Comparison of ENCODE assay signal across 8 mouse cellular contexts in the genomic region with DNA sequence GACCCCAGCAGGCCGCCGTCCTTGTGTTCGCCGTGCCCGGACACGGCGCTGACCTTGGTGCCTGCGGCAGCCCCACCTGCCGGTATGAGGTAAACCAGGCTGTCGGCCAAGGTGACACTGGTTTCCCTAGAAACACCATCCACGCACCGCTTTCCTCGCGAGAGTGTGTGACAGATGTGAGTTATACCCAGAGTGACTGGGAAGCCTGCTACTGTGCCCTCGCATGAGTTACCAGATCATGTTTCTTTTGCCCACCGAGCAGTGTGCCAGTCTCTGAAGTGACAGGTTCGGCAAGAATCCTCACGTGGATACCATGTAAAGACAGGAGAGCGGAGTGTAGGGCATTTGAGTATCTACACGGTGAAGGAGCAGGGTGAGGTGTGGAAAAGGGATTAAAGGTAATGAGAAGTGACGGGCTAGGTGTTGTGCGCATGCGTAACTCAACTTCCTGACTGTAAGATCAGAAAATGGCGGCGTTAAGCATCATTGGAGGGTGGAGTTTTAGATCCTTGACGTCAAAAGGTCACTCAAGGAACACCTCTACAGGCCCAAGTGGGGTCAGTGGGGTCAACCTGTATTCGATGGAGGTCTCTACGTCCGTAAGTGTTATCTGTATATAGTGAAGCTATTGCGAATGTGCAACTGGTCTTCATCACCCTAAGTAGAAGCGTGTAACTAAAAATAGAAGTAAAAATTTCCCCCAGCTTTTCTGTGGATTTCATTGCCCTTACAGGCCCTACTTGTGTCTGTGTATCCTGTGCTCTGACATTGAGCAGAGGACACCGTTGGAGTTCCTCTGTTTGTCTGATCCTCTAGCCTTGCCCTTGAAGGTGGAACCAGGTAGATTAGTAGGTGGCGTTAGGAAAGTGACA. TPM values are rescaled to one million over a fixed set of nuclear protein-coding genes. Genes with fewer than 3 reads are reported as not detected.
DNase-seq lines count a peak whose midpoint lies in the region; ATAC-seq and TF ChIP-seq lines count a peak whose summit lies in the region.

No protein-coding gene starts in this region.

- H3K36me3 ChIP-seq in forebrain, embryonic 14.5 days (ENCODE audit: control insufficient read depth, insufficient read depth, low read length) = peaks cover 8% of the 10 kb centered on the region
- no peaks in the 10 kb centered on the region for H3K36me3 ChIP-seq in hindbrain, embryonic 11.5 days (ENCODE audit: control insufficient read depth, insufficient read depth, low read length)

- no peaks in the 10 kb centered on the region for H3K9me3 ChIP-seq in forebrain, embryonic 14.5 days (replicated peaks; ENCODE audit: control insufficient read depth, low read length)
- H3K9me3 ChIP-seq in hindbrain, embryonic 11.5 days (ENCODE audit: control insufficient read depth, low read length) = no peaks in the 10 kb centered on the region

- no peaks in the 10 kb centered on the region for H3K27me3 ChIP-seq in forebrain, embryonic 14.5 days (replicated peaks; ENCODE audit: control insufficient read depth, insufficient read depth, low read length)
- H3K27me3 ChIP-seq in hindbrain, embryonic 11.5 days (ENCODE audit: control insufficient read depth, insufficient read depth, low read length) = no peaks in the 10 kb centered on the region

- peak overlapping the region; percentile 76 for H3K4me3 ChIP-seq in forebrain, embryonic 14.5 days (ENCODE audit: low read depth, low read length)
- H3K4me3 ChIP-seq in hindbrain, embryonic 11.5 days (ENCODE audit: low read depth, low read length) = peak overlapping the region; percentile 83
- H3K4me3 ChIP-seq in left cerebral cortex, adult 2 months = peak overlapping the region; percentile 92

- H3K4me1 ChIP-seq in forebrain, embryonic 14.5 days (ENCODE audit: control insufficient read depth, insufficient read depth, low read length) = peaks cover 4% of the 10 kb centered on the region; the same call in 1 of the 2 replicates
- H3K4me1 ChIP-seq in hindbrain, embryonic 11.5 days (replicated peaks; ENCODE audit: control insufficient read depth, insufficient read depth, low read length) = no peaks in the 10 kb centered on the region

- peak; percentile 15 for TF ChIP-seq CTCF in left cerebral cortex, adult 2 months (IDR thresholded peaks at IDR 0.05)

- peak overlapping the region; percentile 80 for H3K27ac ChIP-seq in forebrain, embryonic 14.5 days (ENCODE audit: low read depth, low read length)
- H3K27ac ChIP-seq in hindbrain, embryonic 11.5 days (ENCODE audit: low read depth, low read length) = peak overlapping the region; percentile 64
- H3K27ac ChIP-seq in left cerebral cortex, adult 2 months = peak overlapping the region; percentile 97

- peak; percentile 57 for ATAC-seq in forebrain, embryonic 14.5 days
- ATAC-seq in hindbrain, embryonic 11.5 days (ENCODE audit: low FRiP score) = no peak
- ATAC-seq in megakaryocyte, adult 5-6 weeks (ENCODE audit: poor library complexity, severe bottlenecking) = peak; percentile 62

- H3K4me2 ChIP-seq in forebrain, embryonic 14.5 days (ENCODE audit: low read length) = peak overlapping the region; percentile 79
- H3K4me2 ChIP-seq in hindbrain, embryonic 11.5 days (replicated peaks; ENCODE audit: low read depth, low read length) = peak overlapping the region; percentile 76

- WGBS in forebrain, embryonic 14.5 days = 21% methylated on average over 33 of the region's 33 CpGs
- WGBS in hindbrain, embryonic 11.5 days = 19% methylated on average over 33 of the region's 33 CpGs

- H3K9ac ChIP-seq in forebrain, embryonic 14.5 days (ENCODE audit: low read length) = peak overlapping the region; percentile 75
- H3K9ac ChIP-seq in hindbrain, embryonic 11.5 days (ENCODE audit: low read depth, low read length) = peak overlapping the region; percentile 61

- peak; percentile 64 for DNase-seq in adrenal gland, adult 8-10 months
- no peak for DNase-seq in adrenal gland, adult (ENCODE audit: inconsistent age in 2 of 2, low spot score in 1 of 2)
- peak; percentile 63 for DNase-seq in c-Kit-positive CD71-negative TER-119-negative erythroid progenitor cells, embryonic 14.5 days (ENCODE audit: low read depth)
- peak; percentile 85 for DNase-seq in forebrain, embryonic 14.5 days (ENCODE audit: low spot score)
- DNase-seq in hindbrain, embryonic 11.5 days (ENCODE audit: low spot score) = peak; percentile 75
- peak in 1 of 2 experiments; percentile 55 for DNase-seq in left cerebral cortex, adult 2 months (ENCODE audit: extremely low spot score in 1 of 2, low spot score in 2 of 2)
- peak; percentile 38 for DNase-seq in right cerebral cortex, postnatal 4 days

- intact Hi-C loops in left cerebral cortex, adult 2 months (cut with DNase I) = no loop called here

RNA-seq across cellular contexts. Expression of gene Ogdh, which starts 0.9 kb away (rescaled TPM):
- 100 to 1,000 TPM; 373 to 593 (median 476) TPM for total RNA-seq in adrenal gland, adult 8-10 months (2022)
- 54.8 and 72.0 TPM in 2 replicates for polyA plus RNA-seq in forebrain, embryonic 14.5 days (2014; fragmentation: Nextera tagmentation; extraction: Ambion mirVana)
- 70.2 and 82.1 TPM in 2 replicates for polyA plus RNA-seq in hindbrain, embryonic 11.5 days (2014; fragmentation: Nextera tagmentation; extraction: Ambion mirVana)
- 100 to 1,000 TPM; 232 to 245 TPM for total RNA-seq in left cerebral cortex, adult 2 months (2021)
- 92.5 and 99.3 TPM in 2 replicates for total RNA-seq in megakaryocyte, adult 5-6 weeks (2015)
- 74.2 and 90.3 TPM in 2 replicates for total RNA-seq in megakaryocyte, adult 5-6 weeks (2017)

RNA-seq across cellular contexts. Expression of gene Tmed4, which starts 17.7 kb away (rescaled TPM):
- total RNA-seq in adrenal gland, adult 8-10 months (2022) = 100 to 1,000 TPM; 116 to 136 (median 128) TPM
- 171 and 172 TPM in 2 replicates for polyA plus RNA-seq in forebrain, embryonic 14.5 days (2014; fragmentation: Nextera tagmentation; extraction: Ambion mirVana)
- polyA plus RNA-seq in hindbrain, embryonic 11.5 days (2014; fragmentation: Nextera tagmentation; extraction: Ambion mirVana) = 152 and 166 TPM in 2 replicates
- total RNA-seq in left cerebral cortex, adult 2 months (2021) = 100 to 1,000 TPM in 1 of 2 experiments, 10 to 100 TPM in 1; 96.2 to 102 TPM
- 34.8 and 40.1 TPM in 2 replicates for total RNA-seq in megakaryocyte, adult 5-6 weeks (2015)
- total RNA-seq in megakaryocyte, adult 5-6 weeks (2017) = 35.1 and 35.8 TPM in 2 replicates

RNA-seq across cellular contexts. Expression of gene Ddx56, which starts 24.8 kb away (rescaled TPM):
- 10 to 100 TPM; 55.2 to 69.7 (median 60.3) TPM for total RNA-seq in adrenal gland, adult 8-10 months (2022)
- 84.3 and 91.7 TPM in 2 replicates for polyA plus RNA-seq in forebrain, embryonic 14.5 days (2014; fragmentation: Nextera tagmentation; extraction: Ambion mirVana)
- polyA plus RNA-seq in hindbrain, embryonic 11.5 days (2014; fragmentation: Nextera tagmentation; extraction: Ambion mirVana) = 93.9 and 103 TPM in 2 replicates
- total RNA-seq in left cerebral cortex, adult 2 months (2021) = 10 to 100 TPM; 48.1 to 50.2 TPM
- 11.9 and 14.0 TPM in 2 replicates for total RNA-seq in megakaryocyte, adult 5-6 weeks (2015)
- 12.8 and 12.9 TPM in 2 replicates for total RNA-seq in megakaryocyte, adult 5-6 weeks (2017)

Comparison
In these comparisons a context has a peak if more than half of its experiments do, and no peak if none do; other contexts are left out.
1. DNase-seq: peak in adrenal gland, adult 8-10 months (single experiment), c-Kit-positive CD71-negative TER-119-negative erythroid progenitor cells, embryonic 14.5 days (single experiment), forebrain, embryonic 14.5 days (single experiment), hindbrain, embryonic 11.5 days (single experiment) and right cerebral cortex, postnatal 4 days (single experiment); none in adrenal gland, adult (0 of 2).
2. Peak in every context shown above with its lines, with median percentiles within 50 percentile points of each other: H3K27ac ChIP-seq and H3K4me3 ChIP-seq.